Mouse (Mus musculus) adrenal gland, adult 8-10 months (tissue): ENCODE measurements around the gene Dpp8. TPM values are rescaled to one million over a fixed set of nuclear protein-coding genes. Genes with fewer than 3 reads are reported as not detected.
"Not testable (repeated sequence)": the region's sequence is repeated elsewhere in the genome, so short reads cannot be mapped to it uniquely, and the experiment has no call there.

Experiments
- DNase-seq: peaks from one replicate; pipeline ENCODE4 v3.0.0; 2022
- total RNA-seq, 4 experiments: library from RNA; stranded (reverse); gene quantifications; 2 replicates each; pipeline ENCODE4 v1.2.4; 2022

The Dpp8 gene
- total RNA-seq, 4 experiments from 2014 or later: 90.7 to 123 (median 113) TPM

DNA sequence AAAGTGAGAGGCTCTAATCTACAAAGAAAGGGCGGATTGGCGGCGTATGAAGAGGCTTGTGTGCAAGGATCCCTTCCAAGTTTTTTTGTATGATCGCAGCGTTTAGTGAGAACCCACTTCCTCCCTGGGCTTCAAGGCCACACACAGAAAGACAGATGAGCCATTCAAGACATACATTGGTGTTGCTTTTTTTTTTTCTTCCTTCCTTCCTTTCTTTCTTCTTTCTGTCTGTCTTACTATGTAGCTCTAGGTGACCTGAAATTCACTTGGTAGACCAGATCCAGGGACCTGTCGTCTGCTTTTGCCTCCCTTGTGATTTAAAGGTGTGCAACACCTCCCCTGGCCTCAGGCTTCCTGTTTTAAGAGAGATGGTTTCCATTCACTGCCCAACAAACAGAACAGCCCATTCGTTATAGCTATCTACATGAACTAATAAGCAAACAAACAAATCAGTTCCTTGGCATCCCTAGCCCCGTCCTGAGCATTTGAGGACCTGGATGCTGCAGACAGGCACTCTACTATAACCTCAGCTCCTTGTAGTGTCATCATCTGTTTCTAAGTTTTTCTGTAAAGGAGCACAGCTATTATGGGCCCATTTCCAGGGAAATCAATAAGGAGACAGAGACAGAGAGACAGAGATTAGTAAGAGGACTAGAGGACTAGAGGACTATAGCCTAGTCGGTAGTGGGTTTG is 10.2 kb upstream of the Dpp8 start:
- no peak for DNase-seq

DNA sequence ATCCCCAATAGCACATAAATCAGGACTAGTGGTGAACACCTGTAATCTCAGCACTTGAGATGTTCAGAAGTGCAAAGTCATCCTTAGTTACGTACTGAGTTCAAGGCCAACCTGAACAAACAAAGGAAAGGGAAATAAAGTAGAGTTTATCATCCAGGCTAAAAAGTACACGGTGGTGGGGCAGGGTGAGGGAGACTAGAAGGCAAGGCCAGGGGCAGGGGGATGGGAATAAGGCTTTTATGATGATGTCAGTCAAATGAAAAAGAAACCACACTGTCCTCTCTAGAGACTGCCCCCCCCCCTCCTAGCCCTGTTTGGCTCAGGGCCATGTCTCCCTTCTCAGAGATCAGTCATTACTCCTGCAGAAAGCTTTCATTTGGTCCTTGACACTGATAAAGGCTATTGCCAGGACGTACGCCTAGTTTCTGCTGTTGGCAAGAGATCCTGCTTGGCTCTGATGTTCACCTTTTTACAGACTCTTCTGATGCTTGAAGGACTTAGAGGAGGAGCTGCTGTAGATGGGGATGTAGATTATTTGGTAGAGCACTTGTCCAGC is 9.6 kb upstream of the Dpp8 start:
- peak; percentile 70 for DNase-seq

DNA sequence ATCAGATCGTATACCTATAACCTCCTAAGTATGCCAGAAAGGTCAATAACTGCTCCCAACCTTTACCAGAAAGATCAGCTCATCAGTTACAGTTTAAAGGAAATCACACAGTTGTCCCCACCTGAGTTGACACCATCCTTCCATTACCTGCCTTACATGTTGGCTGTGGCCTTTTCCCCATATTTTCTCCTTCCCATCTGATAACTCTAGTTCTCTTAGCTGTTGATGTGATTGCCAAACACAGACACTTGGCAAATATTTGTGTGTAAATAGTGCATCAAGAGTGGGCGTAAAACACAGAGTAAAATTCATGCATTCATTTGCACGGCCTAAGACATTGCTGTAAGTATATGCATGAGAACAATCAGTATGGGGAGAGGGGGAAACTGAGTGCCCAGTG is 8.8 kb upstream of the Dpp8 start:
- no peak for DNase-seq

DNA sequence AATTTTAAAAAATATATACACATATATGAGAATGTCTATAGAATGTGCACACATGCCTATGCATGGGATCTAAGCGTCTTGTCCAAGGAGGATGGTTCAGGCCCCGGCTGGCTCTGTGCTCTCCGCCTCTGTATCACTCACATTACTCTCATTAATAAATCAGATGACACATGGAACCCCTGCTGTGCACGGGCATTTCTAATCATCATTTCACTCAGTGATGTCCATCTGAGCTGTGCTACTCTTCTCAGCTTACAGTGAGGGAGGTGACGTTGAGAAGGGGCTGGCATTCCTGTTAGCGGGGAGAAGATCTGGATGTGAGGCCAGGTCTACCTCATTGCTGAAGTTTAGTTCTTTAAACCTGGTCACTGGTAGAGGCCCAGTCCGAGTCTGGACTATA is 5.0 kb upstream of the Dpp8 start:
- DNase-seq: no peak

DNA sequence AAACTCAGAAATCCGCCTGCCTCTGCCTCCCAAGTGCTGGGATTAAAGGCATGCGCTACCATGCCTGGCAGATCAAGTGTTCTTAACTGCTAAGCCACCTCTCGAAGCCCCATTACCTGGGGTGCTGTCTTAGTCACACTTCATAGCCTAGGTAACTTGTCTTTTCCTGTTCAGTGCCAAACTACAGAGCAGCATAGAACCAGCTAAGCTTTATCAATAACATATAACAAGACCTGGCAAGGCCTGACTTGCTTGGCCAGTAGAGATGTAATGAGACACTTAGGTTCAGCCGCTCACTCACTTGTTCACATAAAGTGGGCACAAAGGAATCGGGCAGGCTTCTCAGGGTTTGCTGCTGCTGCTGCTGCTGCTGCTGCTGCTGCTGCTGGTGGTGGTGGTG is 3.9 kb upstream of the Dpp8 start:
- no peak for DNase-seq

DNA sequence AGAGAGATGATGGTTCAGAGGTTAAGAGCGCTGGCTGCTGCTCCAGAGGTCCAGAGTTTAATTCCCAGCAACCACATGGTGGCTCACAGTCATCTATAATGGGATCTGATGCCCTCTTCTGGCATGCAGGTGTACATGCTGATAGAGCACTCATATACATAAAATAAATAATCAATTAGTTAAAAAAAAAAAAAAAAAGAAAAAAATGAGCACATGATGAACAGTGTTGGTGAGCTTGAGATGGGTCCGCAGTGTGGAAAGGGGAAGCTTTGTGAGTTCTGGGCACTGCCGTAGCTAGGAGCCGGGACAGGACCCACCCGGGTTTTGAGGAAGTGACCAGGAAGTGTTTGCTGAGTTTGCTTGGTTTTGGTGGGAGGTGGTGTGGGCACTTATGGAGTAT is 859 bp upstream of the Dpp8 start:
- DNase-seq: not testable (repeated sequence)

DNA sequence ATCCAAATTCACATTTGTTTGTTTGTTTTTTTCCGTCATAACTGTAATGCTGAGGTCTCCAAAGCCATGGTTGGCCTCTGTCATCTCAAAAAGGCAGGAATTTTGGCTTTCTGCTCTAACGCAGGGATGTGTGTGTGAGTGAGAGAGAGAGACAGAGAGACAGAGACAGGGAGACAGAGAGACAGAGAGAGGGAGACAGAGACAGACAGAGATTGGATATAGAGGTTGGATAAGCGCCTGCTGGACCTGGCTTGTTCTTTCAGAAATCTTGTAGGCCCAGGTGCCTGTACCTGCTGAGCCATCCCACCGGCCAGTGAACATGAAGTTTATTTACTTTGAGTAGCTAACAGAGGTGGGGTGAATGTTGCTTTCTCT is 333 bp upstream of the Dpp8 start:
- DNase-seq: no peak

DNA sequence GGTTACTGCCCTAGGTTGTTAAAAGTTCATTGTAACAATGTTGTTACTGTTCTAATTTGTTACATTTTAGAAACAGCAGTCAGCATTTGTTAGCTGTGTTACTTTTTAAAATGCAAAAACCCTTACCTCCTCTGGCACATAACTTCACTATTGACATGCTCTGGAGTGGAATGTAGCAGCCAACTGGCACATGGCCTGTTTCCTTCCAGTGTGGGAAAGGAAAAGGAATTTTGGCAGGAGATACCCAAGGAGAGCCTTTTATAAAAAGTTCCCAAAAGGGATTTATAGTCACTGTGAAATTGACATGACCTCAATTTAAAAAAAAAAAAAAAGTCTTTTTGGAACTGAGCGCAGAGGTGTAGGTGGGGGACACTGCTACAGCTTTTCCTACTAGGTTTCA is 4.2 kb downstream of the Dpp8 start:
- DNase-seq: no peak

DNA sequence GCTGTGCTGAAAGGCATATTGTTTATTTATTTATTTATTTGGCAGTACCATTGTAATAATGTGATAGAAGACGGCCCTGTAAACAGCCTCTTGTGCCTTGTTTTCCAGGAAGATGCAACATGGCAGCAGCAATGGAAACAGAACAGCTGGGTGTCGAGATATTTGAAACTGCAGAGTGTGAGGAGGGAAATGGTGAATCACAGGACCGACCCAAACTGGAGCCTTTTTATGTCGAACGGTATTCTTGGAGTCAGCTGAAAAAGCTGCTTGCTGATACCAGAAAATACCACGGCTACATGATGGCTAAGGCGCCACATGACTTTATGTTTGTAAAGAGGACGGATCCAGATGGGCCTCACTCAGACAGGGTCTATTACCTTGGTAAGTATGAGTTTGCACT is 4.6 kb downstream of the Dpp8 start:
- no peak for DNase-seq

DNA sequence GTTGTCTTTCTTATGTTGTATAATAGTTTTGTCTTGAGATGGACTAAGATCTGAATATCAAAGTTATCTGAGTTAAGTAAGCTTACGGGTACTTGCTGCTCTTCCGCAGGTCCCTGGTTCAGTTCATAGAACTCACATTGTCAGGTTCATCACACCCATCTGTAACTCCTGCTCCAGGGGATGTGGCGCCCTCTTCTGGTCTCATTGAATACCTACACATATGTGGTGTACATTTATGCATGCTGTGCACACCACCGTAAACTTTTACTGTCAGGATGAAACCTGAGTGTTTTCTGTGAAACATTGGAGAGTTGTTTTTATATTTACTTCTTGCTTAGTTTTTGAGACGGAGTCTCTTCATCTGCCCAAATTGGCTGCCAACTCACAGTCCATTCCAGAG is 9.2 kb downstream of the Dpp8 start:
- DNase-seq: no peak

DNA sequence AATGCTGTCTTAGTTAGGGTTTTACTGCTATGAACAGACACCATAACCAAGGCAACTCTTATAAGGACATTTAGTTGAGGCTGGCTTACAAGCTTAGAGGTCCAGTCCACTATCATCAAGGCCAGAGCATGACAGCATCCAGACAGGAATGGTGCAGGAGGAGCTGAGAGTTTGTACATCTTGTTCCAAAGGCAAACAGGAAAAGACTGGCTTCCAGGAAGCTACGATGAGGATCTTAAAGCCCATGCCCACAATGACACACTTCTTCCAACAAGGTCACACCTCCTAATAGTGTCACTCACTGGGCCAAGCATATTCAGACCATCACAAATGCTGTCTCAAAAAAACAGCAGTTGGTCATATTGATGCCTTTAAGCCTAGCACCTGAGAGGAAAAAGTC is 14.8 kb downstream of the Dpp8 start:
- DNase-seq: no peak

DNA sequence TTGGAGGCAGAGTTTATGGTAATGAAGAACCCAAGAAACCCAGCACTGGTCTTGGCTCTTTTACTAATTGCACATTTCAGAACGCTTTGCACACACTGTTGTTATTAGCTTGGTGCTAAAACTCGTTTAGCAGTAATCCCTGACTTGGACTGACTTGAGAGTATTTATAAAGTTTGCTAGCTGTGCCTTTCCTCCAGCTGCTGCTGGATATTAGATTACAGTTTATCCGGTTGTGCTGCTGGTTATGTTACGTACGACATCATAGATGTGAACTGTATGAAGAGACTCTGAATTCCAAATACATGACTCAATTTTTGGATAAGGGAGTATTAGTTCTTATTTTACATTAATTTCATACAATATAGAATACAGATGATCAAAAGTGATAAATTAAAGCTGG is 17.2 kb downstream of the Dpp8 start:
- no peak for DNase-seq

DNA sequence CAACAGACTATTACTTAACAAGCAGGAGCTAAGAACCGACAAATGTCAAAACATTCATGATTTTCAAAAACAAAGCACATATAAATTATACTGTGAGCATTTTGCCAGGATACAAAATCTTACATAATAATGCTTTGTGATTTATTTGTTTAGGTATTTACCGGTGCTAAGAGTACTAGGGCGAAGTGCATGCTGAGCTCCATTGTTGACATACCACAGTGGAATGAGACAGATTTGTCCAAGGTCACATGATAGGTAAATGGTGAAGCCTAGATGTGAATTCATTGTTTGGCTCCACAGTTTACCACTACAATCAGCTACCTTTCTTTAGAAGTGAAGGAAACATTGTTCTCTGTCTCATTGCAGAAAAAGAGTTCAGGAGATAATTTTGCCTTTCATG is 18.8 kb downstream of the Dpp8 start:
- no peak for DNase-seq

DNA sequence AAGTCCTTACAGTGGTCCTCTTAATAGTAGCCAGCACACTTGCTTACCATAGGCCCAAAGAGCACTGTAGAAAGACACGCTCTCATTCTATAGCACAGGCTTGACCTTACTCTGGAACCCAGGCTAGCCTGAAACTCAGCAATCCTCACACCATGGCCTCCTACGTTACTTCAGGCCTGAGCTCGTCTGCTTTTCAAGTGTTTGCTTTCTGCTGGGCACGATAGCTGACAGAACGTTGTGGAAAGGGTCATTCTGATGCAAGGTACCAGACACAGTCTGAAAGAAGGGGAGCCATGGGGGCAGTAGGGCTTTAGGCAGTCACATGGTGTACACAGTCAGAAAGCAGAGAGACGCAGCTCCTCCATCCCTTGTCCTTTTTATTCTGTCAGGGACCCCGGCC is 32.0 kb downstream of the Dpp8 start:
- no peak for DNase-seq

DNA sequence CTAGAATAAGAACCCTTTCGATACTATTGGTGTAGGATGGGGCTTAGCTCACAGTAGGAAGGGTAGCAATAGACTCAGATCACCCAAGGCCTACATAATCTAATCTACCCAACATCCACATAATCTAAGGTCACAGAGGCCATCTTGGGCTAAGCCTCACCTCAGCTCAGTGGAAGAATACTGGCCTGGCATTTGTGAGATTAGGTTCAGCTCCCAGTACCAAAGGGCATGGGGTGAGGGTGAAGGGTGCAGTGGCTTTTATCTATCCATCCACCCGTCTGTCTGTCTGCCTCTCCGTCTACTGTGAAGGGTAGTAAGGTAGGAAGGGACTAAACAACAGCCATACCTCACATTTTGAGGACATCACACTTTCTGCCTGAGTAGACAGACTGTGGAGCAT is 38.4 kb downstream of the Dpp8 start:
- no peak for DNase-seq

DNA sequence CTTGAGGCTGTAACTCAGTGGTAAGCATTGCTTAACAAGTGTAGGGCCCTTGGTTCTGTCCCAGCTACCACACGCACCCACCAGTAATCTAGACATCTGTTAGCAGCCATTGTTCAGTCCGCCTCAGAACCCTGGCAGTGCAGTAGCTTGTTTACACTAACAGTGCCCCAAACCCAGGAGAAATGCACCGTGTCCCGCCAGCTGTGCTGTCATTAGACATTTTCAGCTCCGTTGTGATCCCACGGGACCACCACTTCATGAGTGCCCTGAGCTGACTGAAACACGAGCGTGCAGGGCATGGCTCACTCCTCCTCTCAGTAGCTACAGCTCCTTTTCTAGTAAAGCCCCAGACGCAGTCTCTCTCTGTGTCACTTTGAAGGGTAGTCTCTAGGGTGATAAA is 41.3 kb downstream of the Dpp8 start:
- no peak for DNase-seq

DNA sequence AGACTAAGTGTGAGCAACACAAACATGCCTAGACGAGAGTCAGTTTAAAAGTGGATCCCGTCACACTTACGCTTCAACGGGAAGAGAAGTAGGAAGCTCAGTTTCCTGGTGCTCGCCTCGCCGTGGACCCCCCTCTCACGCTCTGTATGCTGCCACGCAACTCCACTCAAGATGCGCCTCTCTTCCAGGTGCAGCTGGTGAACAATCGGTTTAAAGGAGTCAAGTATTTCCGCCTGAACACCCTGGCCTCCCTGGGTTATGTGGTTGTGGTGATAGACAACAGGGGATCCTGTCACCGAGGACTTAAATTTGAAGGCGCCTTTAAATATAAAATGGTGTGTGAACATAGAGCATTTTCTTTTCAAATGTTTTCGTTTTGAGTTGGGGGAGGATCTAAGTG is 42.0 kb downstream of the Dpp8 start:
- DNase-seq: no peak

DNA sequence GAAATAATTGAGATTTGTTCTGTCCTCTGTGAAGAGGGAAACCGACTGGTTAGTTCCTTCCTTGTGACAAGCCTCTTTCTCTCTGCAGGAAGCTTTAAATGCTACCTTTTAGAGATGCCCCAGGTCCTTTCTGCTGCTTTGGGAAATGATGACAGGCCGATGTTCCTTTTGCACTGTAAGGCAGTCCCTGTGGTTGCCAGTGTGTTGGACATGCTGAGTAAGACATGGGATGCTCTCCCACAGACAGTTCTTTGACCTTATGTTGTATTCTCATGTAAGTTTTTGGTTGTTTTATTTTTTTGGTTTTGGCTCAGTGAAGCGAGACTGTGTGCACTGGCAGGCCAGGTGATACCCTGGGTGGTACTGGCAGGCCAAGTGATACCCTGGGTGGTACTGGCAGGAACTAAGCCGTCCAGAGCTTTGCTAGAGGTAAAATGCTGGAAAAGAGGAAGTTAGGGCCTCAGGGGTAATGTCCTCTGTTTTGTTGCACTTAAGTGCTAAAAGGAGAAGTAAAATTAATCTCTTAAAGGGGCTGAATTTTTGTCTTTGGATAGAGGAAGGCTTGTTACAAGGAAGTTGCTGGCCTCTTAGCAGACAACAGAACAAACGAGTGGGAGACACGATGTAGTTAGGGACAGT is 42.8 kb downstream of the Dpp8 start:
- no peak for DNase-seq

DNA sequence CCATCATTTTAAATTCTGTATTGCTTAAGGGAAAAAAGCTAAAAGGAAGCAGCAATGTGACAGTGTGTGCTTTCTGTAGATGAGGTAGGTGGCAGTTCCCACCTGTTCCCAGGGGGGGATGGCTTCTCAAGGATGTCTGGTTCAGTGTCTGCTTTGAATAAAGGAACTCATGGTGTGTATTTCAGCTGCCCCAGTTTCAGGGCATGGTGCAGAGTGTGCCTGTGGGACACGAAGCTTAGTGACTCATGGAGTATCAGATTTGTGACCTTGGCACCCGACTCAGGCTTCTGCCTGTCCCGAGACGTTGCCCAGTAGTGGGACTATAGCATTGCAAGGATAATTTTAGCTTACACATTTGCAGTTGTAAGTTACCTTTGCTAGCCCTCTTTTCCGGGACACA is 45.3 kb downstream of the Dpp8 start:
- DNase-seq: peak; percentile 65

DNA sequence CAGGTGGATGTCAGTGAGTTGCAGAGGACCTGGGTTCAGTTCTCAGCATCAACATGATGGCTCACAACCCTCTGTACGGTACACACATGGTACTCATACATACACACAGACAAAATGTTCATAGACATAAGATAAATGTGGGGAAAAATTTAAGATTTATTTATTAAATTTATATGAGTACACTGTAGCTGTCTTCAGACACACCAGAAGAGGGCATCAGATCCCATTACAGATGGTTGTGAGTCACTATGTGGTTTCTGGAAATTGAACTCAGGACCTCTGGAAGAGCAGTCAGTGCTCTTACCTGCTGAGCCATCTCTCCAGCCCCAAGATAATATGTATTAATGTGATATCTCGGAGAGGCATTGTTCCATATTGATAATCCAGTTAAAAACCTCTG is 47.9 kb downstream of the Dpp8 start:
- DNase-seq: not testable (repeated sequence)

DNA sequence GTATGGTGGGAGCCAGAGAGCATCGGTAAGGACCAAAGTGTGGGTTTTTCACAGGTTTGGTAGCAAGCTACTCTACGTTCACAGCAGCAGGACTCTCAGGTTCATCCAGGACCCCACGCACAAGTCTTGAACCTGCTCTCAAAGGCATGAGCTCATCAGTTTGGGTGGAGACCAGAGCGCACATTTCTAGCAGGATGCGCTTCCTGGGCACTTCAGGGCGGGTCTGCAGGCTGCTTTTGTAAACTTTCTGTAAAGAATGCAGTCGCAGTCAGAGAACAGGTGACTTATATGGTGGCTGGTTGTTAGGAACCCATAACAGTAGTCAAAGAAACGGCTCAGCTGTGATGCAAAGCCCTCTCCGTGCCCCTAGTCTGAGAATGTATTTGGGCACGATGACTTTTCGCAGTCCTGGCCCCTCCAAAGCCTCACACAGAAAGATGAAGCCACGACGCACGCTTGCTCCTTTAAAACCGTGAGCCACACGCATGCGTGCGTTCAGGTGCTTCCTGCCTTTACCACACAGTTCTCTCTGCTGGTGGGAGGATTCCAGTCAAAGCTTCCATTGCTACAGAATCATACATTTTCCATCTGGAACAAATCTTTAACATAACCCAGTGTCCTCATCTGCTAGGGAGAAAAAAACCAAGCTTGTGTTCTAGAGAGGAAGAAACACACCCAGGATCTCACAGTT is 51.0 kb downstream of the Dpp8 start:
- no peak for DNase-seq

DNA sequence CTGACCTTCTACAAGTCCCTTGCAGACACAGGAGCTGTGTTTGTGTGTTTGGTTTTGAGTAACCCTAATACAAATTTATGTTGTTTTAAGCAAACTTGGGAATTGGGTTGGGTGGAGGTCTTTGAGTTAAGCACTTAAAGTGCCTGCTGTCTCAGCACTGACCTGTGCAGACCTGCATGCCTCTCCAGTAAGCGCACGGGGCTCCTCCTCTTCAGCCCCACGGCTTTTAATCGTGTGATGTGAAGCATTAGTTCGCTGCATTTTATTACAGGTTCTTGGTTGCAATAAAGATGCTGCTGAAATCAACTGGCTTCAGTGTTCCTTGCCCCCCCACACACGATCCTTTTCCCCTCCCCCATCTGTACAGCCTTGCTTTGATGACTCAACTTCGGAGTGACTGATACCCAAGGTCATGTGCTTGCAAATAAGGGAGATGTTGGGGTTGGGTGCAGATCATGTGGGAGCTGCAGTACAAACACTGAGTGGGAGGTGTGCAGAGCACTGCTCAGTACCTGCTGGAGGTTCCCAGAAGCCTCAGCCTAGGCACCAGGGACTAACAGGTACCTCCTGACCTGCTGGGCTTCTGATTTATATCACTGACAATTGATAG is 52.1 kb downstream of the Dpp8 start:
- peak; percentile 50 for DNase-seq

DNA sequence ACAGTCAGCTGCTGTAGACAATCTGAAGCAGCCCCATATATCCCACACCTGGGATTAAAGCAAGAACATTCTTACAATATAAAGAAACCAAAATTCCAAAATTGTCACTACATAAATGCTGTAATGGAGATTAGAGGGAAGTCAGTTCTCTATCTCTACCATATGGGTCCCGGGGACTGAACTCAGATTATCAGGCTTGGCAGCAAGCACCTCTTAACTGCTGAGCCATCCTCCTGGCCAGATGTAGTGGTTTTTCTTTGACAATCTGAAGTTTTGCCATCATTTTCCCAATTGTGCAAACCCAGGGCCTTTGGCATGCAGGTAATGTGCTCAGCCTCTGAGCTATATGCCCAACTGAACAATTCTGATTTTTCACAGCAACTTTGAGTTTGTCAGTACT is 53.1 kb downstream of the Dpp8 start:
- no peak for DNase-seq
